Mouse (Mus musculus): ENCODE measurements at regions not wholly inside any gene's neighbourhood (a gene's known extent, or its start where the extent isn't known, plus 50 kb on each side); places are given as distances from the start of the nearest gene placed in this dataset.

DNA sequence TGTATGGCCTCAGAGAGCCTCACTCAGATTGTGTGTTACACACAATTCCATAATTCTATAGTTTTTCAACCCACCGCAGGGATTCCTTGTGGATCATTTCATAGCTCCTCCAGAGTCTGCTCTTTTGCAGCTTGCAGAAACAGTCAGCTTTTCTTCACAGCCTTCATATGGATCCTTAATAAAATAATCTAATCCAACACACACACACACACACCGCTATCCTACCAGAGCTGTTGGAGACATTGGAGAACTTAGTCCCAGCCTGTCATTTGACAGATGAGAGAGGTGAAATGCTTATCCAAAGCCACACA lies 71.2 kb upstream of the Foxo1 start:
- DNase-seq (ENCODE audit: low read depth, low spot score), result no peak

DNA sequence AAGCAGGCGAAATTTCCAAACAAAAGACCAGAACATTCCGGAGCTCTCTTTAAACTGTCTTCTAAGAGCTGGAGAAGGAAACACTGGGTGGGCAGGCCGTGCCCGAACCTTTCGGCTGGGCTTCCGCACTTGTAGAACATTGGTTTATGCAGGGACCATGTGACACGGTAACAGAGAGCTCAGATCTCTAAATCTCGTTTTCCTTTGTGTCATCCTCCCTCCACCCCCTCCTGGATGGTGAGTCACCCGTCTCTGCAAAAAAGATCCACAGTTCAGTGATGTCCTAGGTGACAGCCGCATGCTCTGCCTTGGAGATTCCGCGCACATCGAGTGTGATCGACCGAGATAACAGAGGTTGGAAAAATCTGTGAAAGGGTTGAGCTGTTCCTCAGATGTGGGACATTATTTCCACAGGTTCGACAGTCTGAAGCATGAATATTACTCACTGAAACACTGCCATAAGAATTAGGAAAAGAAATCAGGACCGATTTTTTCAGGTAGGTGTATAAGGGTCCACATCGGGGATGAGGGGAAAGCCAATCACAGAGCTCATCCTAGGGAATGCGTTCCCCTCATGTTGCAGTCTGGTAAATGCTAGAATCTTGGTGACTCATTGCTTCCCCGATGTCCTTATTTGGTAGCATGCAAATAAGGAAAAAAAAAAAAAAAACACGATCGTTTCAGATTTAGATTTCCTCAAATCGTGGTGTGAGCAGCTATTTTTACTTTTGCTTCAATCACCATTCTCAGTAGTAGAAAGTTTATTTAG lies 70.0 kb upstream of the Foxo1 start:
- no peak for DNase-seq (ENCODE audit: low read depth, low spot score)

GRCm38 (mm10) chr3:52198751-52199738 lies 69.1 kb upstream of the Foxo1 start:
- DNase-seq (ENCODE audit: low read depth, low spot score), result no peak

- DNase-seq (ENCODE audit: low read depth, low spot score), result no peak
Measured at GRCm38 (mm10) chr3:52200106-52200505, 68.0 kb upstream of the Foxo1 start.

- no peak for DNase-seq (ENCODE audit: low read depth, low spot score)
Measured at GRCm38 (mm10) chr3:52210556-52211302, 57.4 kb upstream of the Foxo1 start.

DNA sequence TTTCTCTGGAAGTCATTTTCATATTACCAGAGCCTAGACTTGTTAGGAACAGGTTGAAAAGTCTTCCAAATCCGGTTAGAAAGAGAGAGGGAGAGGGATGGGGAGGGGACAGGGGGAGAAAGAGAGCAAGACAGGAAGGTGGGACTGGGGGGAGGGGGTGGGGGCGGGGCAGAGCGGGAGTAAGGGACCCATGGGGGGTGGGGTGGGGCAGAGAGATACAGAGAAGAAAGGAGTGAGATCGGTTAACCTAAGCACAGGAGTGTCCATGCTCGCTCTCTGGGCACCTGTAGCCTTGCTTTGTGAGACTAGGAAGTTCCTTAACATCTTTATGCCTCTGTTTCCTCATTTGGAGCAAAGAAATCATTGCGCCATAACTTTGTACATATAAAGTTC lies 56.8 kb upstream of the Foxo1 start:
- no peak for DNase-seq (ENCODE audit: low read depth, low spot score)

GRCm38 (mm10) chr3:52214114-52214513 lies 54.0 kb upstream of the Foxo1 start:
- DNase-seq (ENCODE audit: low read depth, low spot score), result no peak

GRCm38 (mm10) chr3:52215083-52215482 lies 53.1 kb upstream of the Foxo1 start:
- no peak for DNase-seq (ENCODE audit: low read depth, low spot score)
